Mouse (Mus musculus) adrenal gland (tissue): ENCODE data around the gene Ubac1.

Source experiments
- intact Hi-C: fragments of 180-260 bp; cut with DNase I; formaldehyde crosslinking; loops from one replicate; pipeline ENCODE4 v1.15.1; 2025
- long read RNA-seq, 2 experiments: library from polyadenylated mRNA; unstranded; transcript quantifications; one replicate each; pipeline ENCODE4 v2.0.0; 2020; ENCODE audit warnings: borderline replicate concordance in 1 of 2; ENCODE audit not compliant: insufficient replicate concordance in 1 of 2

Ubac1 gene
- long read RNA-seq, experiment 1, transcript Ubac1-201 (10 exons, 1,852 nt) = major isoform, 14 of 23 reads
- long read RNA-seq, experiment 1, partial matches to known transcripts = 2 of 23 reads
- long read RNA-seq, experiment 1, other reads (novel, unspliced or antisense) = 7 of 23 reads
- long read RNA-seq, experiment 2, transcript Ubac1-201 (10 exons, 1,852 nt) = major isoform, 6 of 12 reads
- long read RNA-seq, experiment 2, partial matches to known transcripts = 0 of 12 reads
- long read RNA-seq, experiment 2, other reads (novel, unspliced or antisense) = 4 of 12 reads

GRCm38 (mm10) chr2:26021561-26022257, at the start of gene Ubac1:
Ubac1 (minus strand) TSS chr2:26021747.
- intact Hi-C loops = loop anchor here (2.0 to 5.0 kb wide), 2 partner anchors 39 to 119 kb away; partner anchors contain the start of gene Camsap1

GRCm38 (mm10) chr2:26068592-26068991, 47.0 kb upstream of the Ubac1 start:
- intact Hi-C loops = no loop called here

DNA sequence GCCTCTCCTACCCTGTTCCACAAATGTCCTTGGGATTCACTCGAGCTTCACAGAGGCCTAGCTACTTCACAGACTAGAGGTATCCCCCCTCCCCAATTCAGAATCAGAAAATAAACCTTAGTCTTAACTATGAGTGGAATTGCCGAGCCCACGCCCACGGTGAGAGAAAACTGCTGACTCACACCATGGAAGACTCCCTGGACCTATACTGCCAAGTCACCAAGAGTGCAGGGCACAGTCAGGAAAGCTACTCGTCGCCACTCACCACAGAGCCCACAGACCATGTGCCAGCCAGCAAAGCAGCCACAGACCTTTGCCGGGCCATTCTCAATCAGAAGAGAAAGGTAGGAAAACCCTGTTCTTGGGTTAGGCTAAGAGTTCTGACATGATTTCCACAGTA, 46.6 kb upstream of the Ubac1 start:
- intact Hi-C loops = no loop called here

DNA sequence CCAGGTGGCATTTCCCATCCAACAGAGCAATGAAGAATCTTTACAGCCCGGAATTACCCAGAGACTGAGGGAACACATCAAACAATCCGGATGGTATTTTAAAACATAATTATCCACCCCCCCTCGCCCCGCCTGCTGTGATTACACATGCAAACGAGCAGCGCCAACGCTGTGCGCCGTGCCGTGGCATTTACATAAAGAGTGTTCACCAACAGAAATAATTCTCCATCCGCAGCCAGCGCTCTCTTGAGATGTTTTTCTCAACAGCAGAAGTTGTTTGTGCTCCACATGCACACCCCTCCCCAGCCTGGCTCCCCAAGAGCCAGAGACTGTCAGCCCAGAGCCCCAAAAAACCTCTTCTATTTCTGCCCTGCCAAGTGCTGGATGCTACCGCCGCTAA, 45.0 kb upstream of the Ubac1 start:
- intact Hi-C loops = no loop called here

DNA sequence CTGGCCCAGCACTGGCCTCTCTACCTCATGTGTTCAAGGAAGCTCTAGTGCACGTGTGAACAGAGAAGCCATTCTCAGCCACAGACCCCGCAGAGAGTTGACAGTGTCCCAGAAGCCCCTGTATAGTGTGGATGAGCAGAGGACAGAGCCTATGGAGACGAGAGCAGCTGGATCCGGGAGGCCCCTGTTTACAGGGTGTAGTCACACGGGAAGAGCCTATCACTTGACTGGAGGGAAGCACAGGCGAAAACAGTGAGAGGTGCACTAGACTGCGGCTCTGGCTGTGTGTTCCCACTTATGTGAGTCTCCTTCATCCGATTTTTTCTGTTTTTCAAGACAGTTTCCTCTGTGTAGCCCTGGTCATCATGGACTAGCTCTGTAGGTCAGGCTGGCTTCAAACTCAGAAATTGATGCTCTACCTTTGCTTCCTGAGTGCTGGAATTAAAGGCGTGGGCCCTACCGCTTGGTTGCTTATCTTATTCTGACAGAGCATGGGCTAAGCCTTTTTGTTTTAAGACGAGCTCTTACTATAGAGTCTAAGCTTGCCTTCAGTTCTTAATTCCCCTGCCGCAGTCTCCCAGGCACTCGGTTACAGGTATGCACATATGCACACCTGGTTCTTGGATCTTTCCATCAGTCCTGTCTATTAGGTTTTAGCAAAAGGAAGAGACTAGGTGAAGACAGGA, 41.3 kb upstream of the Ubac1 start:
- intact Hi-C loops = no loop called here

DNA sequence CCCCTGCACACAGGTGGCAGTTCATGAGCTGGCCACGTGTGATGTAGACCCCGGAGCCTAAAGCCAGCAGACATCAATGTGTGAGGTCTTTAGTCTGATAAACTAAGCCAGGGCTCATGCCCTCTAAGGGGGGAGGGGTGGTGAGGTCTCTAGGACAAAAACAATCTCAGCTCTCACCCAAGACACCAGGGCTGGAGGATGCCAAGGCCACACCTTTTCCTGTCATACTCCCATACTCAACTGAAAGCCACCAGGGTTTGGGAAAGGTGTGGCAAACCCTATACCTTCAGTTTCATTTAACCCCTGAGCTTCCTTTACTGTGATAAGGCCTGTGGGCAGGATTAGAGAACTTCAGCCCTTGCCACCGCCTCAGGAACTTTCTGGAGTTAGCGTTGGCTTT, 40.7 kb upstream of the Ubac1 start:
- intact Hi-C loops = no loop called here

GRCm38 (mm10) chr2:26061018-26061666, 39.6 kb upstream of the Ubac1 start:
- intact Hi-C loops = no loop called here

DNA sequence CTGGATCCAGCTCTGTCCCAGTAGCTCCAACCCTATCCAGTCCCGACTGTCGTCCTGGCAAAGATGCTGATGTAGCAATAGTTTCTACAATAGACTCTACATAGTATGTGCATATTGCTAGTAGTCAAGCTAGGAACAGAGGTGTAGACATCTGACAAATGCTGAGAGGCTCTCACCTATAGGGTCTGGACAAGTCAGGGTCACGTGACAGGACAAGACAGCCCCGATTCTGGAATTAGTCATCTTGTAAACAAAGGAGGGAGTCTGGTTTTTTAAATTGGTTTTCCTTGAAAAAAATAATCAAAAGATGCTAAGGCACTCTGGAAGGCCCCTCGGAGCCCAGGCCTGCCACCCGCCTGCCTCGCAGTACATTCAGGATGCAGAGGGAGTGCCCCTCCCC, 35.5 kb upstream of the Ubac1 start:
- intact Hi-C loops = loop anchor here (10.0 kb wide), 1 partner anchor 218 kb away; no protein-coding TSS in a partner anchor

DNA sequence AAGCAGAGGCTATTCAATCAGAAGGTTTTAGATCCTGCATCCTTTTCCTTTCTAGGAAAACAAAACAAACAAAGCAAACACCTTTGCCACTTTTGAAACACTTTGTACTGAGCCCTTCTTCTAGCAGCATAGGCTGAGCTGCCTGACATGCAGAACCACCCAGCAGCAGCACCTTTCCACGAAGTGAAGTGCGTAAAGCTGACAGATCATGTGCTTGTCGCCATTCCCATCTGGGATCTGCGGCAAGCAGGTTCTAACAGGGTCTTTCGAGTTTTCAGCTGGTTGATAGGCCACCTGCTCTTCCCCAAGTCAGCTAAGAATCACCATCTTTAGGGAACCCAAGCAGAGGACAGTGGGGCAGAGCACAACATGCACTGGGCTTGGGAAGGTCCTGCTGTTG, 34.7 kb upstream of the Ubac1 start:
- intact Hi-C loops = loop anchor here (10.0 kb wide), 1 partner anchor 219 kb away; no protein-coding TSS in a partner anchor

GRCm38 (mm10) chr2:26055747-26056102, 34.2 kb upstream of the Ubac1 start:
- intact Hi-C loops = loop anchor here (1.0 to 10.0 kb wide), 2 partner anchors 87 to 219 kb away; no protein-coding TSS in a partner anchor

- intact Hi-C loops = loop anchor here (1.0 to 10.0 kb wide), 2 partner anchors 87 to 220 kb away; no protein-coding TSS in a partner anchor
Observed at GRCm38 (mm10) chr2:26055046-26055746, 33.6 kb upstream of the Ubac1 start.

- intact Hi-C loops = loop anchor here (10.0 kb wide), 1 partner anchor 222 kb away; no protein-coding TSS in a partner anchor
Observed at GRCm38 (mm10) chr2:26052806-26053205, 31.3 kb upstream of the Ubac1 start.

- intact Hi-C loops = no loop called here
Observed at GRCm38 (mm10) chr2:26048816-26049215, 27.3 kb upstream of the Ubac1 start.

DNA sequence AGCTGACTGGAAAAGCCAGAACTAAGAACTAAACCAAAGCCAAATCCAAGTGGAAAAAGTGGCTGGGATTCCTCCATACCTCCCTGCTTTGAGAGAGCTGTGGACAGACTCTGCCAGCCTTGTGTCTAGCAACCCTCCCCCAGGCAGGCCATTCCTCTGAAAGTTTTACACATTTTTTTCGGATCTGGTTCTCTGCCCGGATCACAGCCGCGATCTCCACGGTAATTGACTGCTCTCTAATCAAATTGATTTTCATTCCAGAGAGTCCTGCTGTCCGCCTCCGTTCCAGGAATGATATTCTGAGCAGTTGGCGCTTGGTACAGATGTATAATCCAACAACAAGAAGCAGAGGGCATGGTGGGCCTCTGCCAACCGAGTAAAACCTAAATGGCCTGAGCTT, 22.7 kb upstream of the Ubac1 start:
- intact Hi-C loops = no loop called here

DNA sequence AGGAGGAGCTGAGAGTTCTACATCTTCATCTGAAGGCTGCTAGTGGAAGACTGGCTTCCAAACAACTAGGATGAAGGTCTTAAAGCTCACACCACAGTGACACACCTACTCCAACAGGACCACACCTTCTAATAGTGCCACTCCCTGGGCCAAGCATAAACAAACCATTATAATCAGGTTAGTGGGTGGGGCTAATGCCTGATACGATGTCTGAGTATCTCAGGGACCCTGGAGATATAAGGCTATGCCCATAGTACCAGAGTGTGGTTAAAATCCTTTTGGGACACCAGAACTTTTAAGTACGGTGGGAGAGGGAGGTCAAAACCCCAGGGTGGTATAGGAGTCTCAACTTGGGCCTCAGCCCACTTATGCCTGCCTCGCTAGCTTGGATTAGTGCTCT, 21.1 kb upstream of the Ubac1 start:
- intact Hi-C loops = no loop called here

DNA sequence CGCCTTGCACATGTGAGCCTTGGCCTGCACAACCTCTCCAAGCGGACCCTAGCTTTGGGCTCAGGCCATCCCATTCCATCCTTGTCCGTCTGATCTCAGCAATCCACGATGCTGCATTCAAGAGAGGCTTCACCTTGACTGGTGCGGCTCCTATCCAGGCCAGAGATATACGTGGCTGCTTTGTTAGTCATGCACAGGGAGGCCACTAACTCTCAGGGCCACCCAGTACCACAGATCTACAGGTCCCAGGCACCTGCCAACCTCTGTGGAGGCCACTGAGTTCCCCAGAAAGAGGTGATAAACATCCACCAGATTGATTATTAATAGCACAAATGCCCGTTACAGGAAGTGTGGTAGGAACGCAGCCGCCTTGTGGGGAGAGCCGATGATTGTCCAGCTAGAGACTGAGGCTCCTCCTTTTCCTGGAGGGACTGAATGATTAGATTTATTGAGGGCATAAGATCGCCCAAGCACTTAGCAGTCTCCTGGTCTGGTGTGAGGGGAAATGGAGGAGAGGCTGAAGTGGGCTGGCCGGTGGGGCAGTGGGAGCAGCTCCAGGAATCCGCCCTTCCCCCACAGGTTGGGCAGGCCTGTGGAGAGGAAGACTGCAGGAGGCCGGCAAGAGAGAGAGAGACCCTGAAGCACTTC, 19.7 kb upstream of the Ubac1 start:
- intact Hi-C loops = no loop called here

DNA sequence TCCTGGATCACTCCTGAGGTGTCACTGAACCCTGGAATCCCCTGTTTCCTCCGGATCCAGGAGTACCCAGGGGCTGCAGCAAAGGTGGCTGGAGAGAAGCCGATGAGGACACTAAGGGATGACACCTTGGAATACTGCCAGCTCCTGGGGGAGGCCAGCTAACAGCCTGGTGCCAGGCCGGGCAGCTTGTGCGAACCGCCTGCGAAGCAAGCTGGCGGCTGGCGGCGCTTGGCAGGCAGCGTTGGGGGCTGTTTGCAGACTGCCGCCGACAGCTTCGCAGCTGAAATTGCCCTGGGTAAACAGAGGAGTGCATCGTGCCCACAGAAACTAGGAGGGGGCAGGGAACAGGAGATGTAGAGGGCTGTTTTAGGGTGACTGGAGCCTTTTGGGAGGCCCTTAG, 18.4 kb upstream of the Ubac1 start:
- intact Hi-C loops = loop anchor here (5.0 kb wide), 1 partner anchor 102 kb away; no protein-coding TSS in a partner anchor

DNA sequence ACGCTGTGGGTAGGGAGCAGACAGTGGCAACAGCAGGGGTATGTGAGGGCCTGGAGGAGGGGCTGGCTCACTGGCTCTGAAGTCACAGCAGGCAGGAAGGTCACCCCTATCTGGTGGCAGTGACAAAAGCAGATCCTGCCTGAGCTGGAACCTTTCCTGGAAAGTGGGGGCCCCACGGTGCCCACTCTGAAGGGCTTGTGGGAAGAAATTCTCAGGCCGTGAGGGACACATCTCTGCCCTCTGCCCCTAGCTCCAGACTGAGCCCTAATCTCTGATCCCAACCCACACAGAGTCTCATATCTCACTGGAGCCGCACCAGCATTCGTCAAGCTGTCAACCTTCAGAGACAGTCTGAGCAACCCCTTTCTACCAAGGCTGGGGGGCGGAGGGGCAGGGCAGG, 15.8 kb upstream of the Ubac1 start:
- intact Hi-C loops = loop anchor here (5.0 kb wide), 1 partner anchor 105 kb away; no protein-coding TSS in a partner anchor

- intact Hi-C loops = loop anchor here (5.0 kb wide), 1 partner anchor 108 kb away; no protein-coding TSS in a partner anchor
Observed at GRCm38 (mm10) chr2:26034344-26035050, 12.9 kb upstream of the Ubac1 start.
